Mouse (Mus musculus) hindbrain, postnatal 0 days (tissue): ENCODE results near the gene Ddx23. TPM values are rescaled to one million over a fixed set of nuclear protein-coding genes. Genes with fewer than 3 reads are reported as not detected.

ENCODE experiments used
- ATAC-seq: fragments of 200-750 bp; cut with Nextera tagmentation; 2 replicates; pipeline ENCODE4 v1.8.0; 2017; ENCODE audit warnings: mild to moderate bottlenecking, moderate TSS enrichment, moderate library complexity
- DNase-seq: peaks from one replicate; pipeline ENCODE4 v3.0.0-alpha.2; 2015; ENCODE audit warnings: low spot score
- H3K27ac ChIP-seq: fragments of 300-500 bp; sonication (generic); 2 replicates; pipeline ENCODE4 v1.5.1; 2014; ENCODE audit warnings: mild to moderate bottlenecking
- H3K27me3 ChIP-seq: fragments of 300-500 bp; sonication (generic); 2 replicates; pipeline ENCODE4 v1.6.1; 2014; ENCODE audit warnings: low read length, mixed read lengths; ENCODE audit not compliant: insufficient read depth
- H3K36me3 ChIP-seq: fragments of 300-500 bp; sonication (generic); 2 replicates; pipeline ENCODE4 v1.6.1; 2014; ENCODE audit warnings: low read length, mixed read lengths; ENCODE audit not compliant: insufficient read depth
- H3K4me1 ChIP-seq: fragments of 300-500 bp; sonication (generic); 2 replicates; pipeline ENCODE4 v1.6.1; 2014; ENCODE audit warnings: antibody characterized with exemption, low read length, mixed read lengths; ENCODE audit not compliant: insufficient read depth
- H3K4me2 ChIP-seq: fragments of 300-500 bp; sonication (generic); 2 replicates; pipeline ENCODE4 v1.6.1; 2014; ENCODE audit warnings: low read depth, mild to moderate bottlenecking, low read length, moderate library complexity, mixed read lengths
- H3K4me3 ChIP-seq: fragments of 300-500 bp; sonication (generic); 2 replicates; pipeline ENCODE4 v1.5.1; 2014; ENCODE audit warnings: low read length
- H3K9ac ChIP-seq: fragments of 300-500 bp; sonication (generic); replicated peaks from 2 replicates; pipeline ENCODE4 v1.6.1; 2014; ENCODE audit warnings: mild to moderate bottlenecking, low read length, moderate library complexity, mixed read lengths
- H3K9me3 ChIP-seq: fragments of 300-500 bp; sonication (generic); 2 replicates; pipeline ENCODE4 v1.6.1; 2016; ENCODE audit warnings: low read length, mixed read lengths
- CTCF ChIP-seq: IDR thresholded peaks from 2 replicates; pipeline ENCODE4 v1.5.1; 2016; ENCODE audit warnings: antibody characterized with exemption, control low read depth, low read depth
- WGBS: fragments of 180-500 bp; shearing (Covaris S2); extraction: QIAGEN DNeasy Blood & Tissue Kit; methylation state at CpG from one replicate; pipeline ENCODE4 v1.1.7; 2014; 5-methylcytosine and 5-hydroxymethylcytosine counted together
- polyA plus RNA-seq: library from polyadenylated mRNA; unstranded; fragments of >200 nt; fragmentation: Nextera tagmentation; extraction: Ambion mirVana; gene quantifications from 2 replicates; pipeline ENCODE4 v1.2.1, GENCODE M21; 2015
- total RNA-seq: library from RNA; depleted of rRNA; stranded (reverse); fragments of >200 nt; gene quantifications from 2 replicates; pipeline ENCODE4 v1.2.3, GENCODE M21; 2014

The Ddx23 gene
- total and polyA plus RNA-seq, 2 experiments from 2014 or later, result 20.1 to 52.9 TPM

DNA sequence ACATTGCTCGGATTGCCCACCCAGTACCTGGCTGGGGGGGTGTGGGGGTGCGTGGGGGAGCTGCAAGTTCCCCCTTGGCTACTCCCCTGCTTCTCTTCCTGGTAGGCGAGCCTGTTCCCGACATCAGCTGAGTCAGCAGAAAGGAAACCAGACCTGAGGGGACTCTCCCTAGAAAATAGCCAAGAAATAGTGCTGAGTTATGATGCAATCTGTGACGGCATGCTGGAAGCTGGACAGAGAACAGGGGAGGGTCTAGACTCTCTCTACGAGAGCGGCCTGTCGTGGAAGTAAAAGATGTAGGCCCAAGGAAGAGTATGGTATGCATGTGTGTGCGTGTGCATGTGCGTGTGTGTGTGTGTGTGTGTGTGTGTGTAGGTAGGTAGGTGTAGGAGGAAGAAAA is 20.5 kb upstream of the Ddx23 start:
- TF ChIP-seq CTCF, result no peak
- H3K4me3 ChIP-seq, result no peak overlapping the region
- no peak overlapping the region for H3K4me2 ChIP-seq
- no peaks in the 10 kb centered on the region for H3K9me3 ChIP-seq
- WGBS, result 65% methylated on average over 10 of the region's 10 CpGs
- no peaks in the 10 kb centered on the region for H3K4me1 ChIP-seq
- H3K9ac ChIP-seq, result no peak overlapping the region
- H3K27me3 ChIP-seq, result no peaks in the 10 kb centered on the region
- DNase-seq (no peak), ATAC-seq (no peak)
- H3K36me3 ChIP-seq, result no peaks in the 10 kb centered on the region
- H3K27ac ChIP-seq, result no peak overlapping the region

DNA sequence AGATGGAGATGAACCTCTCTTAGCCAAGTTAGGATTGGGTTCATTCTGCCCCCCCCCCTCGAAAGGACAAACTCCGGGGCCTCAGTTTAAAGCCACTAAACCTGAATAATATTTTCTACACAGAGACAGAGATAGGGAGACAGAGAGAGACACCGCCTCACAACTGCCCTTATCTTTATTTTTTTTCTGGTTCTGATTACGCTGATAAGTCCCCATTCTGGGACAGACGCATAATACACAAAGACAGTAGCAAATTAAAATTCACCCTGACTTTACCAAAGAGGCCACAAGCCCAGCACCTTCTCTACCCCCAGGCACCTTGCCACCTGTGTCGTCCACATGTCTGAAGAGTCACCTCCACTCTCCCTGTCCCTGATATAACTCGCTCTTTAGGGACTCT is 18.9 kb upstream of the Ddx23 start:
- ATAC-seq (no peak), DNase-seq (no peak)
- Histone ChIP-seq H3K27me3 (no peaks in the 10 kb centered on the region), H3K9me3 (no peaks in the 10 kb centered on the region), H3K9ac (no peak overlapping the region), H3K4me3 (no peak overlapping the region), H3K4me1 (no peaks in the 10 kb centered on the region), H3K4me2 (no peak overlapping the region), H3K36me3 (no peaks in the 10 kb centered on the region), H3K27ac (no peak overlapping the region)
- no peak for TF ChIP-seq CTCF
- 85% methylated on average over 7 of the region's 7 CpGs for WGBS

DNA sequence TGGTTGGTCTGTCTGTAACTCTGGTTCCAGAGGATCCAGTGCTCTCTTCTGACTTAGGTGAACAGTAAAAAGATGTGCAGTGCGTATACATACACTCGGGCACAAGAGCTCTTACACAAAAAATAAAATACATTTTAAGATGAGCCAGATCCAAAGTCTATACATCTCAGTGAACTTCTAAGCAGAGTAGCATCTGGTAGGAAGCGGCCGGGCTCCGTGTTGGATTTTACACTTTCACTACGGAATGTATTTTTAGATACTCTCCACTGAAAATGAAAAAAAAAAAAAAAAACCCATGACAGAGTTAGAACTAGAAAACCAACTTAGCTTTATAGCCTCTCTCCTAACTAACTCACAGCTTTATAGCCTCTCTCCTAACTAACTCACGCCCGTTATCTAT is 18.0 kb upstream of the Ddx23 start:
- H3K9ac ChIP-seq, result no peak overlapping the region
- H3K36me3 ChIP-seq, result no peaks in the 10 kb centered on the region
- no peak for TF ChIP-seq CTCF
- no peaks in the 10 kb centered on the region for H3K27me3 ChIP-seq
- H3K9me3 ChIP-seq, result no peaks in the 10 kb centered on the region
- H3K4me3 ChIP-seq, result no peak overlapping the region
- DNase-seq (no peak), ATAC-seq (no peak)
- H3K4me1 ChIP-seq, result no peaks in the 10 kb centered on the region
- H3K4me2 ChIP-seq, result no peak overlapping the region
- H3K27ac ChIP-seq, result no peak overlapping the region
- 93% methylated on average over 8 of the region's 8 CpGs for WGBS

DNA sequence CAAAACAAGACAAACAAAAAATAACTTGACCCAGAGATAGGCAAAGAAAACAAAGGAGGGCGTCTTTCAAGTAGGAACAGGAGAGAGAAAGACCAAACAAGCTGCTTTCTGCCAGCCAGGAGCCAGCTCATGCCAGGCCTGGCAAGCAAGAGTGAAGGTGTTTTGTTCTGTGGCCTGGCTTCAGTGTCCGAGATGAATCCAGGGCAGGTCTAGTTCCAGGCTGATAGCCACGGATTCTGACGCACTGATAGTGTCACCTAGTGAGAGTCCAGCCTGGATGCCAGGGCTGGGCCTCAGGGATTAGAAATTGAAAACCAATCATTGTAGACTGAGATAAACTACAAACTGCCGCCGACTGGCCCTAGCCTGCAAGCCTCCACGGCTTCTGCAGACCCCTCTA is 15.3 kb upstream of the Ddx23 start:
- Histone ChIP-seq H3K27ac (no peak overlapping the region), H3K36me3 (no peaks in the 10 kb centered on the region), H3K9me3 (no peaks in the 10 kb centered on the region), H3K4me2 (no peak overlapping the region), H3K4me1 (peaks cover 10% of the 10 kb centered on the region), H3K9ac (no peak overlapping the region; the same call in 1 of the 2 replicates), H3K4me3 (no peak overlapping the region), H3K27me3 (no peaks in the 10 kb centered on the region)
- no peak for ATAC-seq
- TF ChIP-seq CTCF, result no peak
- DNase-seq, result no peak
- 62% methylated on average over 7 of the region's 7 CpGs for WGBS

DNA sequence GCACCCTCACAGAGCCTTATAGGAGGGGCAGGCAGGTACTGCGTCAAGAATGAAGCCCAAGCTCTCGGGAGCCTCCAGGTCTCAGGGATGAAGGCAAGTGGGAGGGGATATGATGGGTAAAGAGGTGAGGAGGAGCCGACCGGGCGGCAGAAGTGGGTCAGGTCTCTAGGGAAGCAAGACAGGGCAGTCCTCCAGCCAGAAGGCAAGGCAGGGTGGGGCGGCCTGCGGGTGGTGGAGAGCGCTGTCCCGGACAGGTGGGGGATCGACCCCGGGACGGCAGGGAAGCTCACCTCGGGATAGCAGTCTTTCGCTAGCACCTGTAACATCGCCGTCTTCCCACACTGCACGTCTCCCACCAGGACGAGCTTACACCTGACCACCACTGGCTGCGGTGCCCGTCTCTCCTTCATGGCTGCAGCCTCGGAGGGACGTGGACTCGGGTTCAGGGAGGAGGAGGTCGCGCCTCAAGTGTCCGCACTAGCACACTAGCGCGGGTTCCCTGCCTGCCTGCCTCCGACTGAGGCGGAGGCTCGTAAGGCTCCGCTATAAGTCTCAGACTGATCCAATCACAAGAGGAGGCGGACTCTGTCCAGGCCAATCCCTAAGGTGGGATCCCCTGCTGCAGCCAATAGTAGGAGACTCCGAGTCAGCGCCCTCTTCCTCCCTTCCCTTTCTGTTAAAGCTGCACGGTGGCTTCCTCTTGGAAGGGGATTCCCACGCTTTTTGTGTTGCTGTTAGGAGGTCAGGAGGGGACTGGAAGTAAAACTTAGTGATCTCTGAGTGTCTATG is 14.4 kb upstream of the Ddx23 start, which contains the start of gene Rnd1:
Gene Rnd1, minus strand, starts transcription at position 522 of the 789 bp plus-strand sequence.
- H3K27ac ChIP-seq, result no peak within 1 kb of the TSS
- peaks cover 10% of the 10 kb centered on the region for H3K4me1 ChIP-seq
- H3K4me3 ChIP-seq, result peak within 1 kb of the TSS; percentile 58
- ATAC-seq, result peak; percentile 94
- WGBS, result under 1% methylated on average over 34 of the region's 37 CpGs
- TF ChIP-seq CTCF, result peak; percentile 30
- no peaks in the 10 kb centered on the region for H3K9me3 ChIP-seq
- DNase-seq, result peak; percentile 95
- H3K9ac ChIP-seq, result peak within 1 kb of the TSS; percentile 61
- H3K27me3 ChIP-seq, result no peaks in the 10 kb centered on the region
- H3K4me2 ChIP-seq, result peak within 1 kb of the TSS; percentile 98
- no peaks in the 10 kb centered on the region for H3K36me3 ChIP-seq

DNA sequence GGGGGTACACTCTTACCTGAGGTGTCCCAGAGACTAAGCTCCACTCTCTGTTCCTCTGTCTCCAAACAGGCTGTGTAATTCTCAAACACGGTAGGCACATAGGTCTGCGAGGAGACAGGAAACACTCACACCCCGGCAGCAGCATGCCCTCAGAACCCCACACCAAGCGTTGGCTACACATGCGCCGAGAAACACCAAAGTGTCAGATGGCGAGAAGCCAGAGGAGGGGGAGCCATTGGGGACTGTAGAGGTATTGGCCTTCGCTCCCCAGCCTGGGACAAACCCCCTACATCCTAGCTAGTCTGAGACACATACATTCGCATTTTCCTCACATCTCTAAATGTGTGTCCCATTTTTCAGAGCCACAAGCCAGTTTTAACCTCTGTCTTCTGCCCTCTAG is 13.8 kb upstream of the Ddx23 start:
- Histone ChIP-seq H3K27me3 (no peaks in the 10 kb centered on the region), H3K27ac (no peak overlapping the region), H3K36me3 (no peaks in the 10 kb centered on the region), H3K4me3 (peak overlapping the region; percentile 58), H3K4me2 (peak overlapping the region; percentile 98), H3K4me1 (peaks cover 10% of the 10 kb centered on the region), H3K9me3 (no peaks in the 10 kb centered on the region), H3K9ac (peak overlapping the region; percentile 61)
- peak; percentile 62 for DNase-seq
- 2% methylated on average over 9 of the region's 9 CpGs for WGBS
- no peak for ATAC-seq
- no peak for TF ChIP-seq CTCF

DNA sequence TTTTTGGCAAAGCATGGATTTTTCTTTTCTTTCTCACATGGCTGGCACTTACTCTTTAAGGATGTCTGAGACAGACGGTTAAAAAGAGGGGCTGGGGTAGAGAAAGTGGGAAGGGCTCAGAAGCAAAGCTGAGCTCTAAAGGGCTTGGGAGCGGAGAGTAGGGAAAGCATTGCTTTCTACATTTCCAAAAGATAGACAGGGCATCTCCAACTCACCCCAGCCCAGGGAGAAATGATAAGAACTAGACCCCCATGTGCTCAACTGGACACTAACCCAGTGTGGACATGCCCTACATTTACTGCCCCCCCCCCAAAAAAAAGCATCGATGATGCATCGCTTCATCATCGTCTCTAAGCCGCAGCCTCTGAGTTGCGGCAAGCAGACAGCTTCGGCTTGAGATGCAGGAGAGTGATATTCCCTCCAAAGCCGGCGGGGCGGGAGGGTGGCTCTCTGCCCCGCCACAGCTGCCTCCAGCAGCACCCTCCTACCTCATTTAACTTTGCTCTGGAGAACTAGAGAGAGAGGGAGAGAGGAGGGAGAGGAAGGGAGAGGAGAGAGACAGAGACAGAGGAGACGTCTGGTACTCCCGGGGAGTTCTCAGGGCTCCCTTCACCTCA is 13.0 kb upstream of the Ddx23 start:
- TF ChIP-seq CTCF, result no peak
- 2% methylated on average over 14 of the region's 14 CpGs for WGBS
- H3K9me3 ChIP-seq, result no peaks in the 10 kb centered on the region
- peak overlapping the region; percentile 64 for H3K27ac ChIP-seq
- DNase-seq (peak; percentile 24), ATAC-seq (no peak)
- H3K4me2 ChIP-seq, result peak overlapping the region; percentile 98
- no peaks in the 10 kb centered on the region for H3K27me3 ChIP-seq
- H3K4me3 ChIP-seq, result peak overlapping the region; percentile 58
- H3K4me1 ChIP-seq, result peaks cover 10% of the 10 kb centered on the region
- peak overlapping the region; percentile 61 for H3K9ac ChIP-seq
- no peaks in the 10 kb centered on the region for H3K36me3 ChIP-seq
